Mouse (Mus musculus): ENCODE measurements at regions not wholly inside any gene's neighbourhood (a gene's known extent, or its start where the extent isn't known, plus 50 kb on each side); places are given as distances from the start of the nearest gene placed in this dataset.

DNA sequence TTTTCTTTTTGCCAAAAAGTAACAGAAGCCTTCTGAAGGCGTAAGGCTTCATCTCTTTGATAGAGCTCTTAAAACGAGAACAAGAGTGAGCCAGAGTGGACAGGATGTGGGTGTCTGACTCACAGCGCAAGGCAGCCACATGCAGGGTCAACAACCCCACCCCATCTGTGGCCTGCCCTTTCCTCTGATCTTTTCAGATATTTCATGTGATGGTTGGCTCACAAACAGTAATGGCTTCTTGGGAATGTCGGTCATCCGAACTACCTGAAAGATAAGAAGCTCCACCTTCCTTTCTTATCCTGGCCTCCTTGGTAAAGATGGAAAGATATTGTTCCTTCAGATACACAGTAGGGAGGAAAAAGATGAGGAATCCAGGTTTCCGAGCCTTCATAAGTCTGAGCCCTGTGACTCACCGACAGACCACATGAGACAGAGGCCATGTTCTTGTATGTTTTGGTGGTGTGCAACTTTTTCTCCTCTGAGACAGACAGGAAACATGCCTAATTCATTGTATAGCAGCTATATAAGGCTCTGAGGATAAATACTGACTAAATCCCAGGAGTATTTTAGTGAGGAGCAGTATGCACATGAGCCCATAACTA, 254.9 kb downstream of the Btg1 start:
- peak; percentile 11 for DNase-seq

DNA sequence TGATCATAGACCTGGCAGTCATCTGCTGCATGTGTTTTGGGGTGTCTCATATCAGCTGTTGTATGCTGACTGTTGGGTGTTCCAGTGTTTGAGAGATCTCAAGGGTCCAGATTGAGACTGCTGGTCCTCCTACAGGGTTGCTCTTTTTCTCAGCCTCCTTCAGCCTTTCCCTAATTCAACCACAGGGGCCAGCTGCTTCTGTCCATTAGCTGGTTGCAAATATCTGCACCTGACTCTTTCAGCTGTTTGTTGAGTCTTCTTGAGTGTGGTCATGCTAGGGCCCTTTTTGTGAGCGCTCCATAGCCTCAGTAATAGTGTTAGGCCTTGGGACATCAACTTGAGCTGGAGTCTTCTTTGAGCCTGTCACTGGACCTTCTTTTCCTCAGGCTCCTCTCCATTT, 257.8 kb downstream of the Btg1 start:
- DNase-seq: no peak

DNA sequence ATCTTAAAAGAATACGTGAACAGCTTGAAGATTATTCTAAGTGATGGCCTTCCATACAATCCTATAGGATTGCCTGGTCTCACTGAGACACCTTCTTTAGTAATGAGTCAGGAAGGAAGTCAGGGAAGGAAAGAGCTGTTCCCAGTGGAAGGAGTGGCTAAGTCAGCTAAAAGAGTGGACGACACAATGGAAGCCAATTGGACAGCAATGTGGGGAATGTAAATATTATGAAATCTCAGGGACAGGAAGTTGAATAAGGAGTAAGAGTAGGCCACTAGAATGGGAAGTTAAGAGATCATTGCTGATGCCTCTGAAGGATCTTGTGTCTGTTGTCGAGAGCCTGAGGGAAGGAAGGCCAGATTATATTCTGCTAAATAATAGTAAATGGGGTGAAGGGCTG, 258.9 kb downstream of the Btg1 start:
- DNase-seq: no peak

DNA sequence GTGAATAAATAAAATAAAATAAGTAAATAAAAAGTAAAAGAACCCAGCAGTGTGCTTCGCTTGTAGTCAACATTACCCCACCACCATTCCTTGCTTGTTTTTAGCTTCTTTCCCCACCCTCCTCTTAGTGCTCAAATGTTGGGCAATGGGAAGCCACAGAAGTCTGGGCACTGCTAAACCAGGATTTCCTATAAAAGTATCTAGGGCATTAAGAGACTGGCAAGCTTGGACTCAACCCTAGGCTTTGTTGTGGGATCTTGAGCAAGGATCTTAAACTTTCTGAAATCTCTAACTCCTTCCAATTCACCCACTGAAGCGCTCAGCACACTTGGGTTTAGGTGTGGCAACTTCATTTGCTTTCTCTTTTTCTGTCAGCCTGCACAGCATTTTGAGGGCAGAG, 262.6 kb downstream of the Btg1 start:
- no peak for DNase-seq

- no peak for DNase-seq
Measured at GRCm38 (mm10) chr10:96880771-96881170, 264.0 kb downstream of the Btg1 start.

- DNase-seq: no peak
Measured at GRCm38 (mm10) chr10:96881212-96881611, 264.4 kb downstream of the Btg1 start.

- DNase-seq: no peak
Measured at GRCm38 (mm10) chr10:96881660-96882059, 264.9 kb downstream of the Btg1 start.

DNA sequence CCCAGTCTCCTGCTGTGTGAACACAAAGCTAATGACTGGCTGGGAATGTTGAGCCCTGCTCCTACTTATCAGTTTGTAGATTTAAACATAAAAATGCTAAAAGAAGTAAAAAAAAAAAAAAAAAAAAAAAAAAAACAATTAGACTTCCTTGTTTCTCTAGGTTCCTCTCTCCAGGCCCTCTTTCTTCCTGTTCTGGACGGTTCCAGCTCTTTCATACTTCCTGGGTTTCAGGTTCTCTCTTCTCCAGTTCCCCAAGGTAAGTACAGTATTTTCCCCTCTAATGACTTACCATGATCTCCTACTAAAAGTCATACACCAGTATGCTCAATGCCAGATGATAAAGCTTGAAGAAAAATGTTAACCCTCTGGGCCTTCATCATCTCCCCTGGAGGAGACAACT, 284.3 kb downstream of the Btg1 start:
- DNase-seq: no peak

DNA sequence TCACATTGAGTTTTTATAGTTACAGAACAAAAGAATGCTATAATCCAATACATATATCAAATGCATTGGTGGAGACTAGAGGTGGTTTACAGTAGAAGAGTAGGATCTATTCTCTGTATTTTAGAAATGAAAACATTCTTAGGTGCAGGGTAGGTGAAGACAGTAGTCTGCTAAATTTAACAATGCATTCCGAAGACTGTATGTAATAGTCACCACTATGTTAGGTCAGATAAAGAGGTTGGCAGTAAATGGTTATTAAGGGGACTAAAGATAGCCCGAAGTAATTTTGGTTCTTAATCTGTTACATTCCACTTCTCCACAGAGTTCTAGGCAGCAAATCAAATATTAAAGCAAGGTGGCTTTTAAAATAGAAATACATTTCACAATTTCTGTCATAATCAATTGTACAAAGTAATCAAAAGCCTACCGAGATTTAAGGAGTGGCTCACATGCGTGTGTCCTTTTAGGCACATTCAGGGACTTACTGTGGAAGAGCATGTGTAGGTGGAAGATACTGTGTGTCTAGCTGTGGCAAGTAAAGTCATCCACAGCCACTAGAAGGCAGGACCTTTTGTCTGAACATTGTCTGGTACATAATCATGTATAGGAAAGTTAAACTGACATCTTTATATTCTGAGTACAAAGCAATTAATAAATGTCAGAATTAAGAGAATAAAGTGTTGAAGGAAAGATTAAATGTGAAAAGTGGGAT, 288.4 kb downstream of the Btg1 start:
- DNase-seq: no peak

- DNase-seq: no peak
Measured at GRCm38 (mm10) chr10:96909661-96910315, 293.0 kb downstream of the Btg1 start.

DNA sequence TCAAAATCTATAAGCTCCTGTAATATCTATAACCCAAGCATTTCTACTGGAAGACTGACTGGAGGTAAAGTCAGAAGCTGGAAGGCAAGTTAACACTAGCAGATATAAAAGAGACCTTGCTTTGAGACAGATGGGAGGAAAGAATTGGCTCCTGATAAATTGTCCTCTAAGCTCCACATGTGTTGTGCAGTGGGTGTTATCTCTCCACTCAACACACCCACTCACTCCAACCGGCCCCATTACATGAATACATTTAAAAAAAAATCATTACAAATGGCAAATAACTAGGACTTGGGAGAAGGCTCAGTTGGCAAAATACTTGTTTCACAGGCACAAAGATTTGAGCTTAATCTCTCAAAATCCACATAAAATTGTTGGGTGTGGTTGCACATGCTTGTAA, 304.4 kb downstream of the Btg1 start:
- DNase-seq: no peak

DNA sequence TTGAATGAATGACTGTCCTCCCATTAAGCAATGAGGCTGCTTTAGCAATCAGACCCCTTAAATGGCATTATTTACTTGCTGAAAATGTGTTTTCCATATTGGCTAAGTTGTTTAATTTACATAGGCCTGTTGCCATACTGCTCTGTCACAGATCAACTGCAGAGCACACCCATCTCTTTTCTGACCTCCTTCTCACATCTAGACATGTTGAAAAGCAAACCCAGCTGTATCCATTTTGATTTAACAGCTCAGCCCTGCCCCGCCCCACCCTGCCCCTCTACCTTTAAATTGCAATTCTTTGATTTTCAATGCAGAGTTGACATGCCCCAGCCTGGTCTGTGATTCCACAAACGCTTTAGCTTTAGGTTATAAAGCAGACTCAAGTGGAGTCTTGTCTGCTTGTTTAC, 307.5 kb downstream of the Btg1 start:
- DNase-seq: no peak

- DNase-seq: no peak
Measured at GRCm38 (mm10) chr10:96924722-96925121, 307.9 kb downstream of the Btg1 start.

DNA sequence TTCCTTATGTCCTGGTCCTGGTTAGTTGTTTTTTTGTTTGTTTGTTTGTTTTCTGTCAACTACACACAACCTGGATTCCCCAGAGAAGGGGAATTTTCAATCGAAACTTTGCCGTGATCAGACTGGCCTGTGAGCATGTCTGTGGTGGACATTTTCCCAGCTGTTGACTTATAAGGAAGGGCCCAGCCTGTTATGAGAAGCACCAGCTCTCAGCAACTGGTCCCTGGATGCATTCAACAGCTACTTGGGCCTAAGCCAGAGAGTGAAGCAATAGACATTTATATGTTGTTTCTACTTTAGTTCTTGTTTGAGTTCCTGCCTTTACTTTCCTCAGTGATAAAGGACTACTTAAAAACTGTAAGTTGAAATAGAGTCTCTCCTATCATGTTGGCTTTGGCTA, 309.0 kb downstream of the Btg1 start:
- no peak for DNase-seq

DNA sequence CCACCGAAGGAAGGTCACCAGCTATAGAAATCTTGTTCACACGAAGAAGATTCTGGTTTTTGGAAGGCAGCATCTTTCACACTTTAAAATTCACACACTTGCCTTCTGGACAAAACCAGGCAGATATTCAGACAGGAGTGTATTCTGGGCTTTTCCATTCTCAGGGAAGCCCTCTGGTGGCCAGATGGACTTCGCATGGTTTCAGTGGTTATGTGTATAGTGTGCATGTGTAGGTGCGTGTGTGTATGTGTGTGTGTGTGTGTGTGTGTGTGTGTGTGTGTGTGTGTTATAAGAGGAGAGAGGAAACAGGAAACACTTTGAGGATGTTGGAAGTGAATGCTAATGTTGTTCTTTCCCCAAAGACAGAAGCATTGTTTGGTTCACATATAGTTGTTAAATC, 317.9 kb downstream of the Btg1 start:
- peak; percentile 69 for DNase-seq

DNA sequence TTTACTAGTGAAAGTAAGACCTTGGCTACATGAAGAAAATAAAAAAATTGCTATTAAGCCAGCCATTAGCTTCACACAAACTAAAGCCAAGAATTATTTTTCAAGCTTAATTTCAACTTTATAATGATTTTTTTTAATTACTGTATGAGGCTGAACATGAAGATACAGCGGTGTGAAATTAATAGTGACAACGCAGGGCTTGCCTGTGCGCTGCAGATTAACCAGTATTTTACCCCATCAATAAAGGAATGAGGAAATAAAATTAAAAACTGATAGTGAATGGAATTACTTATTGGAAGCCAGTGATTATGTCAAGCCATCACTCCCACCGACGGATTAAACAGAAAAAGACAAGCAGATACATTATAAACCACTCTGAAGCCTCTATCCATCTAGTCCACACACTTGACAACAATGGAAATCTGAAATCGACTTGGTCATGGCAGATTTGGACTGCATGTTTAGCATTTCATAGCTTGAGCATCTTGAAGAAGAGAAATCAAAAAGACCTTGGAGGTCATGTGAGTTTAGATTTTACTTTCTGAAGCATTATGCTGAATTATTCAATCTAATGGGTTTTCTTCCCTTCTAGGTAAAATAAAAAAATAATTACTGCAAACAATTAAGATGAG, 324.2 kb downstream of the Btg1 start:
- DNase-seq: no peak

- DNase-seq: no peak
Measured at GRCm38 (mm10) chr10:96944229-96944628, 327.4 kb downstream of the Btg1 start.

GRCm38 (mm10) chr10:96947971-96948370, 331.2 kb downstream of the Btg1 start:
- no peak for DNase-seq

DNA sequence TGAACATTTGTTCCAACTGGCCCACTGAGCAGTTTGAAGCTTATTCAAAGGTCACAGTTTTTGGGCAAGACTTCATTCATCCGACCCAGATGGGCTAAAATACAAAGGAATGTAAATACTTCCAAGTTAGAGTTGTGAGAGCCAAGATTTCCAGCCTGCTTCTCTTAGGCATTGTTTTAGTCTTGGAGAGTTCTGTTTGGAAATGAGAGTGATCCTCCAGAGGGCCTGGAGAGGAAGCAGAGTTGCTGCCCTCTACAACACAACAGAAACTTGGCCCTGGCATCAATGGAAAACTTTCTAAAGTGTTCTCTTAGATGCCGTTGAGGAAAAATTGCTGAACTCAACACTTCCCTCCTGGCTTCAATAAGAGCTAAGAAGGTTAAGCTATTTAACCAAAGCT, 332.1 kb downstream of the Btg1 start:
- no peak for DNase-seq

GRCm38 (mm10) chr10:96955036-96955775, 338.4 kb downstream of the Btg1 start:
- no peak for DNase-seq

DNA sequence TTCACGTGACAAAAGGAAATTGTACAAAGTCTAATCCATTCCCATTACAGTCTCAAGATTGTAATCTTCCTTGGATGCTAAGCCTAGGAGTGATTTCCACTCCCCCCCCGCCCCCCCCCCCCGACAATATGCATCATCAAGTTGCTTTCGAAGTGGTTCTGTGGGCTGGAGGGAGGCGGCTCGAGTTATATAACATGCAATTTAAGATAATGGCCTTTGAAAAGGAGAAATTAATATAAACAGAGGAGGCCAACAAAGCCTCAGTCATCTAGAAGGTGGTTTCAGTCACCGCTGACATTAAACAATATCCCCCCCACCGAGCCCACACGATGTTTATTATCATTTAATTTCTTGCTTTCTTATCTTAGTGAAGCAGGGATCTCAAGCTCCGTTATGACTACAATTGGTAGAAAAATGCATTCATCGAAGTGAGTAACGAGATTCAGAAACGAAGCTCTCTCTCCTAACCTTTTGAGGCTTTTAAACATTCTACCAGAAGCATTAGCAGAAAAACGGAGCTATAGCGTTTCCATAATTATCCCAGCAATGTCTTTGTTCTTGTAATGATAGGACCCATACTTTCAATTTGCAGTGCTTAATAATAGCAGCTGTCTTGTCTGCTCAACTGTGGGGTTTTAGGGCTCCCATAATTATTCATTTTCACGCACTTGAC, 339.1 kb downstream of the Btg1 start:
- no peak for DNase-seq

- no peak for DNase-seq
Measured at GRCm38 (mm10) chr10:96956449-96956834, 339.6 kb downstream of the Btg1 start.

DNA sequence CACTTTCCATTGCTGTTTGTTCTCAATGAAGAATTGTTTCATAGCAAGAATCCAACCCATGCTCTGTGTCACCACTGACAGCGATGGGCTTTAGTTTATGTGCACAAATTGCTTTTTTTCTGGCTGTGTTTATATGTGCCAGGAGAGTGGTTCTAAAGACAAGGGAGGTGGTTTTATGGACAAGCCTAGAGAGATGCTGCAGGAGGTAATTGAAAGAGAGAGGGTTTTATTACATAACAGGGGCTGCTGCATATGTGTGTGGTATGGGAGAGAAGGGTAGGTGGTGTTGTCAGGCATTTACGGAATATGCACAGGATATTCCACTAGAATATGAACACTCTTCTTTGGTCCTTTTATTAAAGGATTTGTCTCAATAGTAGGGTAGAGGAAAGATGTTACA, 340.2 kb downstream of the Btg1 start:
- DNase-seq: no peak
